Mouse (Mus musculus): ENCODE measurements at regions not wholly inside any gene's neighbourhood (a gene's known extent, or its start where the extent isn't known, plus 50 kb on each side); places are given as distances from the start of the nearest gene placed in this dataset.
"Not testable (repeated sequence)": the region's sequence is repeated elsewhere in the genome, so short reads cannot be mapped to it uniquely, and the experiment has no call there.

GRCm38 (mm10) chr12:119102106-119102505, 135.9 kb upstream of the Abcb5 start:
- H3K27me3 ChIP-seq (ENCODE audit: control insufficient read depth, insufficient read depth, low read length); H3K4me1 ChIP-seq (ENCODE audit: control insufficient read depth, insufficient read depth, low read length); H3K36me3 ChIP-seq (ENCODE audit: control insufficient read depth, insufficient read depth, low read length); H3K27ac ChIP-seq (ENCODE audit: low read depth, low read length); H3K4me2 ChIP-seq (ENCODE audit: low read depth, low read length); H3K4me3 ChIP-seq (ENCODE audit: low read depth, low read length); ATAC-seq (ENCODE audit: low read depth); H3K9ac ChIP-seq (replicated peaks; ENCODE audit: low read depth, low read length); H3K9me3 ChIP-seq (ENCODE audit: control insufficient read depth, low read length): not testable (repeated sequence)
- 87% methylated on average over 2 of the region's 2 CpGs for WGBS

GRCm38 (mm10) chr12:119099736-119100135, 133.5 kb upstream of the Abcb5 start:
- Histone ChIP-seq H3K4me1 (ENCODE audit: control insufficient read depth, insufficient read depth, low read length) (no peaks in the 10 kb centered on the region), H3K9me3 (ENCODE audit: control insufficient read depth, low read length) (no peaks in the 10 kb centered on the region), H3K27me3 (ENCODE audit: control insufficient read depth, insufficient read depth, low read length) (no peaks in the 10 kb centered on the region), H3K27ac (ENCODE audit: low read depth, low read length) (no peak overlapping the region), H3K9ac (replicated peaks; ENCODE audit: low read depth, low read length) (no peak overlapping the region), H3K4me3 (ENCODE audit: low read depth, low read length) (no peak overlapping the region), H3K36me3 (ENCODE audit: control insufficient read depth, insufficient read depth, low read length) (no peaks in the 10 kb centered on the region), H3K4me2 (ENCODE audit: low read depth, low read length) (no peak overlapping the region)
- no peak for ATAC-seq (ENCODE audit: low read depth)

GRCm38 (mm10) chr12:119097814-119098213, 131.6 kb upstream of the Abcb5 start:
- no peak overlapping the region for H3K4me2 ChIP-seq (ENCODE audit: low read depth, low read length)
- no peaks in the 10 kb centered on the region for H3K36me3 ChIP-seq (ENCODE audit: control insufficient read depth, insufficient read depth, low read length)
- no peaks in the 10 kb centered on the region for H3K27me3 ChIP-seq (ENCODE audit: control insufficient read depth, insufficient read depth, low read length)
- H3K9ac ChIP-seq (replicated peaks; ENCODE audit: low read depth, low read length), result no peak overlapping the region
- no peak overlapping the region for H3K27ac ChIP-seq (ENCODE audit: low read depth, low read length)
- no peak for ATAC-seq (ENCODE audit: low read depth)
- 73% methylated on average over 1 of the region's 1 CpGs for WGBS
- no peaks in the 10 kb centered on the region for H3K9me3 ChIP-seq (ENCODE audit: control insufficient read depth, low read length)
- H3K4me1 ChIP-seq (ENCODE audit: control insufficient read depth, insufficient read depth, low read length), result no peaks in the 10 kb centered on the region
- H3K4me3 ChIP-seq (ENCODE audit: low read depth, low read length), result no peak overlapping the region

- no peak for ATAC-seq (ENCODE audit: low read depth)
- Histone ChIP-seq H3K4me3 (ENCODE audit: low read depth, low read length) (no peak overlapping the region), H3K4me1 (ENCODE audit: control insufficient read depth, insufficient read depth, low read length) (no peaks in the 10 kb centered on the region), H3K9ac (replicated peaks; ENCODE audit: low read depth, low read length) (no peak overlapping the region), H3K27ac (ENCODE audit: low read depth, low read length) (no peak overlapping the region), H3K27me3 (ENCODE audit: control insufficient read depth, insufficient read depth, low read length) (no peaks in the 10 kb centered on the region), H3K4me2 (ENCODE audit: low read depth, low read length) (no peak overlapping the region), H3K36me3 (ENCODE audit: control insufficient read depth, insufficient read depth, low read length) (no peaks in the 10 kb centered on the region), H3K9me3 (ENCODE audit: control insufficient read depth, low read length) (no peaks in the 10 kb centered on the region)
- 94% methylated on average over 1 of the region's 1 CpGs for WGBS
Measured at GRCm38 (mm10) chr12:119094314-119094713, 128.1 kb upstream of the Abcb5 start.

GRCm38 (mm10) chr12:119093402-119093801, 127.2 kb upstream of the Abcb5 start:
- H3K9me3 ChIP-seq (ENCODE audit: control insufficient read depth, low read length), result no peaks in the 10 kb centered on the region
- no peaks in the 10 kb centered on the region for H3K4me1 ChIP-seq (ENCODE audit: control insufficient read depth, insufficient read depth, low read length)
- ATAC-seq (ENCODE audit: low read depth), result no peak
- no peak overlapping the region for H3K4me3 ChIP-seq (ENCODE audit: low read depth, low read length)
- 98% methylated on average over 2 of the region's 2 CpGs for WGBS
- H3K27me3 ChIP-seq (ENCODE audit: control insufficient read depth, insufficient read depth, low read length), result no peaks in the 10 kb centered on the region
- no peak overlapping the region for H3K4me2 ChIP-seq (ENCODE audit: low read depth, low read length)
- H3K9ac ChIP-seq (replicated peaks; ENCODE audit: low read depth, low read length), result no peak overlapping the region
- no peaks in the 10 kb centered on the region for H3K36me3 ChIP-seq (ENCODE audit: control insufficient read depth, insufficient read depth, low read length)
- H3K27ac ChIP-seq (ENCODE audit: low read depth, low read length), result no peak overlapping the region

GRCm38 (mm10) chr12:119089292-119089691, 123.1 kb upstream of the Abcb5 start:
- no peaks in the 10 kb centered on the region for H3K9me3 ChIP-seq (ENCODE audit: control insufficient read depth, low read length)
- no peaks in the 10 kb centered on the region for H3K36me3 ChIP-seq (ENCODE audit: control insufficient read depth, insufficient read depth, low read length)
- WGBS, result 89% methylated on average over 2 of the region's 2 CpGs
- H3K4me2 ChIP-seq (ENCODE audit: low read depth, low read length), result no peak overlapping the region
- no peaks in the 10 kb centered on the region for H3K4me1 ChIP-seq (ENCODE audit: control insufficient read depth, insufficient read depth, low read length)
- no peak for ATAC-seq (ENCODE audit: low read depth)
- no peak overlapping the region for H3K9ac ChIP-seq (replicated peaks; ENCODE audit: low read depth, low read length)
- H3K27me3 ChIP-seq (ENCODE audit: control insufficient read depth, insufficient read depth, low read length), result no peaks in the 10 kb centered on the region
- H3K27ac ChIP-seq (ENCODE audit: low read depth, low read length), result no peak overlapping the region
- H3K4me3 ChIP-seq (ENCODE audit: low read depth, low read length), result no peak overlapping the region

GRCm38 (mm10) chr12:119088666-119089065, 122.4 kb upstream of the Abcb5 start:
- 91% methylated on average over 1 of the region's 1 CpGs for WGBS
- no peak for ATAC-seq (ENCODE audit: low read depth)
- Histone ChIP-seq H3K4me1 (ENCODE audit: control insufficient read depth, insufficient read depth, low read length) (no peaks in the 10 kb centered on the region), H3K9me3 (ENCODE audit: control insufficient read depth, low read length) (no peaks in the 10 kb centered on the region), H3K9ac (replicated peaks; ENCODE audit: low read depth, low read length) (no peak overlapping the region), H3K4me2 (ENCODE audit: low read depth, low read length) (no peak overlapping the region), H3K27ac (ENCODE audit: low read depth, low read length) (no peak overlapping the region), H3K36me3 (ENCODE audit: control insufficient read depth, insufficient read depth, low read length) (no peaks in the 10 kb centered on the region), H3K4me3 (ENCODE audit: low read depth, low read length) (no peak overlapping the region), H3K27me3 (ENCODE audit: control insufficient read depth, insufficient read depth, low read length) (no peaks in the 10 kb centered on the region)

GRCm38 (mm10) chr12:119084814-119085213, 118.6 kb upstream of the Abcb5 start:
- no peaks in the 10 kb centered on the region for H3K4me1 ChIP-seq (ENCODE audit: control insufficient read depth, insufficient read depth, low read length)
- H3K27me3 ChIP-seq (ENCODE audit: control insufficient read depth, insufficient read depth, low read length), result no peaks in the 10 kb centered on the region
- 96% methylated on average over 2 of the region's 2 CpGs for WGBS
- H3K4me2 ChIP-seq (ENCODE audit: low read depth, low read length), result no peak overlapping the region
- ATAC-seq (ENCODE audit: low read depth), result no peak
- no peak overlapping the region for H3K4me3 ChIP-seq (ENCODE audit: low read depth, low read length)
- H3K27ac ChIP-seq (ENCODE audit: low read depth, low read length), result no peak overlapping the region
- no peaks in the 10 kb centered on the region for H3K9me3 ChIP-seq (ENCODE audit: control insufficient read depth, low read length)
- no peak overlapping the region for H3K9ac ChIP-seq (replicated peaks; ENCODE audit: low read depth, low read length)
- H3K36me3 ChIP-seq (ENCODE audit: control insufficient read depth, insufficient read depth, low read length), result no peaks in the 10 kb centered on the region

GRCm38 (mm10) chr12:119082781-119083180, 116.6 kb upstream of the Abcb5 start:
- ATAC-seq (ENCODE audit: low read depth), result no peak
- Histone ChIP-seq H3K4me3 (ENCODE audit: low read depth, low read length) (no peak overlapping the region), H3K27me3 (ENCODE audit: control insufficient read depth, insufficient read depth, low read length) (no peaks in the 10 kb centered on the region), H3K4me2 (ENCODE audit: low read depth, low read length) (no peak overlapping the region), H3K27ac (ENCODE audit: low read depth, low read length) (no peak overlapping the region), H3K9ac (replicated peaks; ENCODE audit: low read depth, low read length) (no peak overlapping the region), H3K36me3 (ENCODE audit: control insufficient read depth, insufficient read depth, low read length) (no peaks in the 10 kb centered on the region), H3K4me1 (ENCODE audit: control insufficient read depth, insufficient read depth, low read length) (no peaks in the 10 kb centered on the region), H3K9me3 (ENCODE audit: control insufficient read depth, low read length) (no peaks in the 10 kb centered on the region)

- H3K27me3 ChIP-seq (ENCODE audit: control insufficient read depth, insufficient read depth, low read length), result no peaks in the 10 kb centered on the region
- H3K27ac ChIP-seq (ENCODE audit: low read depth, low read length), result no peak overlapping the region
- H3K9me3 ChIP-seq (ENCODE audit: control insufficient read depth, low read length), result no peaks in the 10 kb centered on the region
- no peak for ATAC-seq (ENCODE audit: low read depth)
- H3K4me2 ChIP-seq (ENCODE audit: low read depth, low read length), result no peak overlapping the region
- H3K4me3 ChIP-seq (ENCODE audit: low read depth, low read length), result no peak overlapping the region
- H3K36me3 ChIP-seq (ENCODE audit: control insufficient read depth, insufficient read depth, low read length), result no peaks in the 10 kb centered on the region
- 79% methylated on average over 1 of the region's 1 CpGs for WGBS
- H3K9ac ChIP-seq (replicated peaks; ENCODE audit: low read depth, low read length), result no peak overlapping the region
- H3K4me1 ChIP-seq (ENCODE audit: control insufficient read depth, insufficient read depth, low read length), result no peaks in the 10 kb centered on the region
Measured at GRCm38 (mm10) chr12:119075825-119076224, 109.6 kb upstream of the Abcb5 start.

Data from neural tube, embryonic 14.5 days (tissue).